Comparison of ENCODE assay signal across 8 mouse cellular contexts in the genomic region with DNA sequence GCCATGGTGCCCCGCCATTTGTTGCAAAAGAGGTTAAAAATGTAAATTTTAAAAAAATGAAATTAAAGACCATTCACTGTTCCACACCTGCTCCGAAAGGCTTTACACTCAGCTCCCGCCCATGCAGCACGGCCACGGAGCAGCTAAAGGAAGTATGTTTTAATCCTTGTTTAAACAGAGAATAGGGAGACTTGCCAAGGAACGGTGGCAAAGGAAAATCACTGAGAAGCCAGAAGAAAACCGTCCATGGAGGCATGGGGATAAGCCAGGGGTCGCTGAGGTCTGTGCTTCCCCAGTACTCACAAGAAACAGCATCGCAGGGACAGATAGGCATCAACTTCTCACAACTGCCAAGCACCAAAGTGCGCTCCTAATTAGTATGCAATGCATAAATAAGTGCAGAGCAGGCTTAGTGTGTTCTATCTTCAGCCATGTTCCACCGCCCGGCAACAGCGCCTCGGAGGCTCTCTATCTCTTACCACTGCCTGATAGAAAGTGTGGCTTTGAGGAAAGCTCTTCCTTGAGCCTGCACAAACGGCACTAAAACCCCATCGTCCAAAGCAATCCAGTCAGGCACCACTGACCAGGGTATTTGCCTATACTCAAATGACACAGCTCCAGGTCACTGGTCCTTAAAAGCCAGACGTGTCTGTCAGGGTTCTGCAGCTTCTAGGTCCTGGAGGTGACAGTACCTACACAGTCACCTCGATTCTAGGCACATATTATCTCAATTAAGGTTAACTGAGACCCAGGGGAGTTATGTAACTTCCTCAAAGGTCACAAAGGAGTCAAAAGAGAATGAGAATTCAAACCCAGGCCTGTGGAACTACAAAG.
DNase-seq lines count a peak whose midpoint lies in the region; ATAC-seq and TF ChIP-seq lines count a peak whose summit lies in the region.

No protein-coding gene starts in this region.

- H3K9me3 ChIP-seq in MEL (replicated peaks; ENCODE audit: insufficient read depth, low read length) = no peaks in the 10 kb centered on the region
- no peaks in the 10 kb centered on the region for H3K9me3 ChIP-seq in embryonic facial prominence, embryonic 13.5 days
- H3K9me3 ChIP-seq in intestine, embryonic 16.5 days (ENCODE audit: control insufficient read depth, low read length) = no peaks in the 10 kb centered on the region
- no peaks in the 10 kb centered on the region for H3K9me3 ChIP-seq in lung, embryonic 16.5 days (ENCODE audit: control insufficient read depth, low read length)
- no peaks in the 10 kb centered on the region for H3K9me3 ChIP-seq in stomach, embryonic 16.5 days (replicated peaks; ENCODE audit: control insufficient read depth, low read length)

- DNase-seq in MEL (ENCODE audit: low read depth, low spot score) = peak; percentile 59
- no peak for DNase-seq in cerebellum, adult 2 months
- DNase-seq in thymus, adult 2 months = no peak

- no peak for TF ChIP-seq RAD21 in MEL (IDR thresholded peaks at IDR 0.05; ENCODE audit: low read depth, low read length)

- 41% methylated on average over 18 of the region's 18 CpGs for WGBS in embryonic facial prominence, embryonic 13.5 days
- 23% methylated on average over 18 of the region's 18 CpGs for WGBS in intestine, embryonic 16.5 days
- WGBS in lung, embryonic 16.5 days = 16% methylated on average over 18 of the region's 18 CpGs
- 24% methylated on average over 18 of the region's 18 CpGs for WGBS in stomach, embryonic 16.5 days
- 31% methylated on average over 18 of the region's 18 CpGs for WGBS in cerebellum, adult 2 months
- 86% methylated on average over 18 of the region's 18 CpGs for WGBS in thymus, adult 2 months

- peaks cover 0 to 18% of the 10 kb centered on the region in 2 experiments; a peak in 2 of 4 replicates for H3K36me3 ChIP-seq in MEL (ENCODE audit: control insufficient read depth in 1 of 2, insufficient read depth in 2 of 2, low read length in 2 of 2)
- no peaks in the 10 kb centered on the region for H3K36me3 ChIP-seq in embryonic facial prominence, embryonic 13.5 days
- no peaks in the 10 kb centered on the region for H3K36me3 ChIP-seq in intestine, embryonic 16.5 days (ENCODE audit: control insufficient read depth, insufficient read depth, low read length)
- H3K36me3 ChIP-seq in lung, embryonic 16.5 days (ENCODE audit: control insufficient read depth, insufficient read depth, low read length) = no peaks in the 10 kb centered on the region
- no peaks in the 10 kb centered on the region for H3K36me3 ChIP-seq in stomach, embryonic 16.5 days (ENCODE audit: control insufficient read depth, insufficient read depth, low read length)
- no peaks in the 10 kb centered on the region for H3K36me3 ChIP-seq in thymus, adult 2 months (ENCODE audit: control insufficient read depth, insufficient read depth, low read length)

- H3K79me2 ChIP-seq in MEL (ENCODE audit: control insufficient read depth, insufficient read depth, low read length, poor library complexity) = peaks cover 4% of the 10 kb centered on the region; the same call in 1 of the 2 replicates

- peaks cover 19 to 26% of the 10 kb centered on the region in 2 experiments for H3K4me1 ChIP-seq in MEL (ENCODE audit: control insufficient read depth in 1 of 2, insufficient read depth in 2 of 2, low read length in 2 of 2)
- peaks cover 43% of the 10 kb centered on the region for H3K4me1 ChIP-seq in embryonic facial prominence, embryonic 13.5 days
- H3K4me1 ChIP-seq in intestine, embryonic 16.5 days (ENCODE audit: control insufficient read depth, insufficient read depth, low read length) = peaks cover 30% of the 10 kb centered on the region
- peaks cover 64% of the 10 kb centered on the region for H3K4me1 ChIP-seq in lung, embryonic 16.5 days (replicated peaks; ENCODE audit: control insufficient read depth, insufficient read depth, low read length)
- peaks cover 44% of the 10 kb centered on the region for H3K4me1 ChIP-seq in stomach, embryonic 16.5 days (ENCODE audit: control insufficient read depth, insufficient read depth, low read length)
- H3K4me1 ChIP-seq in cerebellum, adult 2 months (ENCODE audit: control insufficient read depth, insufficient read depth, low read length) = no peaks in the 10 kb centered on the region
- H3K4me1 ChIP-seq in thymus, adult 2 months (replicated peaks; ENCODE audit: control insufficient read depth, insufficient read depth, low read length) = peaks cover 11% of the 10 kb centered on the region

- no peaks in the 10 kb centered on the region for H3K27me3 ChIP-seq in MEL (ENCODE audit: control insufficient read depth in 1 of 2, insufficient read depth in 2 of 2, low read length in 2 of 2)
- no peaks in the 10 kb centered on the region for H3K27me3 ChIP-seq in embryonic facial prominence, embryonic 13.5 days
- H3K27me3 ChIP-seq in intestine, embryonic 16.5 days (replicated peaks; ENCODE audit: control insufficient read depth, insufficient read depth, low read length) = no peaks in the 10 kb centered on the region
- no peaks in the 10 kb centered on the region for H3K27me3 ChIP-seq in lung, embryonic 16.5 days (ENCODE audit: control insufficient read depth, insufficient read depth, low read depth, low read length)
- H3K27me3 ChIP-seq in stomach, embryonic 16.5 days (ENCODE audit: control insufficient read depth, insufficient read depth, low read length) = no peaks in the 10 kb centered on the region
- H3K27me3 ChIP-seq in cerebellum, adult 2 months (ENCODE audit: control insufficient read depth, insufficient read depth, low read length) = no peaks in the 10 kb centered on the region
- H3K27me3 ChIP-seq in thymus, adult 2 months (ENCODE audit: control insufficient read depth, insufficient read depth, low read length) = no peaks in the 10 kb centered on the region

- no peak for TF ChIP-seq EP300 in MEL (IDR thresholded peaks at IDR 0.05; ENCODE audit: low read depth in 1 of 2, low read length in 2 of 2)

- no peak for TF ChIP-seq CTCF in MEL (IDR thresholded peaks at IDR 0.05 in 2 of 3, conservative IDR thresholded peaks at IDR 0.05 in 1 of 3; ENCODE audit: control insufficient read depth in 1 of 3, insufficient read depth in 1 of 3, low read depth in 2 of 3, low read length in 3 of 3, poor library complexity in 1 of 3, severe bottlenecking in 1 of 3)
- no peak for TF ChIP-seq CTCF in cerebellum, adult 2 months (IDR thresholded peaks at IDR 0.05; ENCODE audit: borderline replicate concordance, insufficient read depth, low read depth, low read length)
- TF ChIP-seq CTCF in thymus, adult 2 months (IDR thresholded peaks at IDR 0.05; ENCODE audit: borderline replicate concordance, control insufficient read depth, extremely low read depth, insufficient read depth, low read length, poor library complexity) = no peak

- H3K27ac ChIP-seq in MEL (ENCODE audit: control insufficient read depth, low read depth, low read length) = peak overlapping the region; percentile 44
- H3K27ac ChIP-seq in embryonic facial prominence, embryonic 13.5 days = peak overlapping the region; percentile 48; the same call in 1 of the 2 replicates
- H3K27ac ChIP-seq in intestine, embryonic 16.5 days (ENCODE audit: low read length) = peak overlapping the region; percentile 38; the same call in 1 of the 2 replicates
- H3K27ac ChIP-seq in lung, embryonic 16.5 days (ENCODE audit: low read length) = peak overlapping the region; percentile 84
- H3K27ac ChIP-seq in stomach, embryonic 16.5 days (ENCODE audit: low read length) = peak overlapping the region; percentile 46
- no peak overlapping the region for H3K27ac ChIP-seq in cerebellum, adult 2 months (ENCODE audit: insufficient read depth, low read length)
- H3K27ac ChIP-seq in thymus, adult 2 months (ENCODE audit: control insufficient read depth, insufficient read depth, low read length) = no peak overlapping the region

- peak overlapping the region; percentile 53 for H3K4me2 ChIP-seq in embryonic facial prominence, embryonic 13.5 days
- H3K4me2 ChIP-seq in intestine, embryonic 16.5 days (ENCODE audit: low read depth, low read length) = peak overlapping the region; percentile 57
- H3K4me2 ChIP-seq in lung, embryonic 16.5 days (ENCODE audit: low read depth, low read length) = peak overlapping the region; percentile 55
- H3K4me2 ChIP-seq in stomach, embryonic 16.5 days (ENCODE audit: low read depth, low read length) = peak overlapping the region; percentile 49

- peak overlapping the region; percentile 37 for H3K9ac ChIP-seq in MEL (ENCODE audit: control insufficient read depth, low read depth, low read length, poor library complexity, severe bottlenecking)
- H3K9ac ChIP-seq in embryonic facial prominence, embryonic 13.5 days = 0 out of 2 replicates have a peak overlapping the region, but pooled peaks have one; percentile 22
- H3K9ac ChIP-seq in intestine, embryonic 16.5 days (ENCODE audit: low read depth, low read length) = peak overlapping the region; percentile 51
- H3K9ac ChIP-seq in lung, embryonic 16.5 days (ENCODE audit: low read length) = peak overlapping the region; percentile 25; the same call in 1 of the 2 replicates
- 0 out of 2 replicates have a peak overlapping the region, but pooled peaks have one; percentile 33 for H3K9ac ChIP-seq in stomach, embryonic 16.5 days (ENCODE audit: low read length)

- 0 out of 2 replicates have a peak, but pooled peaks have one; percentile 35 for ATAC-seq in embryonic facial prominence, embryonic 13.5 days (ENCODE audit: insufficient number of reproducible peaks, insufficient read depth, low FRiP score, low TSS enrichment, low read depth)
- peak; percentile 73 for ATAC-seq in intestine, embryonic 16.5 days
- peak; percentile 72 for ATAC-seq in lung, embryonic 16.5 days (ENCODE audit: low read depth)
- ATAC-seq in stomach, embryonic 16.5 days (ENCODE audit: insufficient read depth, low FRiP score) = peak; percentile 58
- ATAC-seq in activated CD4-positive, CD25-positive, alpha-beta regulatory T cell, adult 4 months = no peak

- peak overlapping the region; percentile 39 to 40 for H3K4me3 ChIP-seq in MEL (ENCODE audit: control insufficient read depth in 1 of 2, insufficient read depth in 1 of 2, low read depth in 2 of 2, low read length in 2 of 2)
- peak overlapping the region; percentile 26; the same call in 1 of the 2 replicates for H3K4me3 ChIP-seq in embryonic facial prominence, embryonic 13.5 days
- H3K4me3 ChIP-seq in intestine, embryonic 16.5 days (ENCODE audit: low read length) = peak overlapping the region; percentile 34
- H3K4me3 ChIP-seq in lung, embryonic 16.5 days (ENCODE audit: low read length) = peak overlapping the region; percentile 36
- H3K4me3 ChIP-seq in stomach, embryonic 16.5 days (replicated peaks; ENCODE audit: low read length) = peak overlapping the region; percentile 30
- H3K4me3 ChIP-seq in cerebellum, adult 2 months (replicated peaks; ENCODE audit: insufficient read depth, low read depth, low read length) = no peak overlapping the region
- no peak overlapping the region for H3K4me3 ChIP-seq in thymus, adult 2 months (ENCODE audit: control insufficient read depth, insufficient read depth, low read length)

- TF ChIP-seq POLR2A in MEL (IDR thresholded peaks at IDR 0.05; ENCODE audit: control insufficient read depth in 1 of 2, insufficient read depth in 1 of 2, low read depth in 1 of 2, low read length in 2 of 2, poor library complexity in 1 of 2) = no peak
- TF ChIP-seq POLR2A in cerebellum, adult 2 months (IDR thresholded peaks at IDR 0.05; ENCODE audit: borderline replicate concordance, insufficient read depth, low read length) = no peak
- TF ChIP-seq POLR2A in thymus, adult 2 months (IDR thresholded peaks at IDR 0.05; ENCODE audit: control insufficient read depth, extremely low read depth, insufficient read depth, low read length, poor library complexity) = no peak

Comparison
In these comparisons a context has a peak if more than half of its experiments do, and no peak if none do; other contexts are left out.
1. H3K27ac ChIP-seq: peak in MEL (single experiment), embryonic facial prominence, embryonic 13.5 days (single experiment), intestine, embryonic 16.5 days (single experiment), lung, embryonic 16.5 days (single experiment) and stomach, embryonic 16.5 days (single experiment); none in cerebellum, adult 2 months (single experiment) and thymus, adult 2 months (single experiment).
2. H3K4me3 ChIP-seq: peak in MEL (2 of 2), embryonic facial prominence, embryonic 13.5 days (single experiment), intestine, embryonic 16.5 days (single experiment), lung, embryonic 16.5 days (single experiment) and stomach, embryonic 16.5 days (single experiment); none in cerebellum, adult 2 months (single experiment) and thymus, adult 2 months (single experiment).
3. Peak in every context shown above with its lines, with median percentiles within 50 percentile points of each other: H3K9ac ChIP-seq and H3K4me2 ChIP-seq.